Mouse (Mus musculus) liver, embryonic 11.5 days (tissue): ENCODE results near the gene Rgs7. TPM values are rescaled to one million over a fixed set of nuclear protein-coding genes. Genes with fewer than 3 reads are reported as not detected.

Source experiments
- ATAC-seq: fragments of 200-750 bp; cut with Nextera tagmentation; replicated peaks from 2 replicates; pipeline ENCODE4 v1.8.0; 2017; ENCODE audit warnings: moderate number of reproducible peaks, mild to moderate bottlenecking, moderate TSS enrichment, moderate library complexity; ENCODE audit not compliant: low FRiP score
- DNase-seq: peaks from one replicate; pipeline ENCODE4 v3.0.0-alpha.2; 2017; ENCODE audit warnings: low spot score
- H3K27ac ChIP-seq: fragments of 300-500 bp; sonication (generic); 2 replicates; pipeline ENCODE4 v1.5.1; 2014; ENCODE audit warnings: mild to moderate bottlenecking, low read depth, low read length, control low read depth
- H3K27me3 ChIP-seq: fragments of 300-500 bp; sonication (generic); replicated peaks from 2 replicates; pipeline ENCODE4 v1.6.1; 2014; ENCODE audit warnings: low read length, mixed read lengths; ENCODE audit not compliant: control insufficient read depth, insufficient read depth
- H3K36me3 ChIP-seq: fragments of 300-500 bp; sonication (generic); 2 replicates; pipeline ENCODE4 v1.6.1; 2014; ENCODE audit warnings: mild to moderate bottlenecking, low read length, moderate library complexity, mixed read lengths; ENCODE audit not compliant: control insufficient read depth, insufficient read depth
- H3K4me1 ChIP-seq: fragments of 300-500 bp; sonication (generic); replicated peaks from 2 replicates; pipeline ENCODE4 v1.6.1; 2014; ENCODE audit warnings: low read length, mixed read lengths; ENCODE audit not compliant: control insufficient read depth, insufficient read depth
- H3K4me2 ChIP-seq: fragments of 300-500 bp; sonication (generic); 2 replicates; pipeline ENCODE4 v1.6.1; 2014; ENCODE audit warnings: mild to moderate bottlenecking, control low read depth, moderate library complexity
- H3K4me3 ChIP-seq: fragments of 300-500 bp; sonication (generic); 2 replicates; pipeline ENCODE4 v1.5.1; 2014; ENCODE audit warnings: low read depth, low read length, control low read depth
- H3K9ac ChIP-seq: fragments of 300-500 bp; sonication (generic); 2 replicates; pipeline ENCODE4 v1.6.1; 2014; ENCODE audit warnings: low read depth, low read length, control low read depth
- H3K9me3 ChIP-seq: fragments of 300-500 bp; sonication (generic); 2 replicates; pipeline ENCODE4 v1.6.1; 2016; ENCODE audit warnings: low read length, inconsistent platforms, mixed read lengths; ENCODE audit not compliant: control insufficient read depth
- WGBS: fragments of 180-500 bp; shearing (Covaris S2); extraction: QIAGEN DNeasy Blood & Tissue Kit; methylation state at CpG from one replicate; pipeline ENCODE4 v1.1.7; 2014; 5-methylcytosine and 5-hydroxymethylcytosine counted together
- polyA plus RNA-seq: library from polyadenylated mRNA; unstranded; fragments of >200 nt; fragmentation: Nextera tagmentation; extraction: Ambion mirVana; gene quantifications from 2 replicates; pipeline ENCODE4 v1.2.1, GENCODE M21; 2014

Rgs7 gene
- polyA plus RNA-seq, 1 experiment from 2014 or later = 0.19 TPM

DNA sequence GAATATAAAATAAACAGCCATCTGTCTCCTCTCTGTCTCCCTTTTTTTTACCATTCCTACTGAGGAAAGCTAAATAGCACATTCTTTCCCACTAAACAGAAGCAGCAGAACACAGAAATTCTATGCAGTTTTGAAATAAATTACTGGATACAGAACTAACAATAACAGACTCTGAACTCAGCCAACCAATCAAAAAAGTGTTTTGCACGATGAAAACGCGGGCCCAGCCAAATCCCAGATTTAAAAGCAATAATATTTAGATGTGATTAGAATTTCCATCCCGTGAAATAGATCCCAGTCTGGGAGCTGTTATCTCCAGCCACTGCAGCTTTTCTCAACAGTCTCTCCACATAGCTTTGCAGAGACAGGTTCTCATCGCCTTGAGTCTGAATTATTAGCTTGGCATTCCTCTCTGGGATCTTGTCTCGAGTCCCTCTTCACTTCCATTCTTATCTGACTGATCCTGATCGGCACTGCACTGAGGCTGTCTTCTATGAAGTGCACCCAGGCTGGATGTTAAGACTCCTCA is 466.5 kb downstream of the Rgs7 start:
- DNase-seq (no peak), ATAC-seq (no peak)
- Histone ChIP-seq H3K4me3 (no peak overlapping the region), H3K36me3 (no peaks in the 10 kb centered on the region), H3K9ac (no peak overlapping the region), H3K27ac (no peak overlapping the region), H3K27me3 (no peaks in the 10 kb centered on the region), H3K9me3 (no peaks in the 10 kb centered on the region), H3K4me2 (no peak overlapping the region), H3K4me1 (no peaks in the 10 kb centered on the region)
- WGBS = 61% methylated on average over 7 of the region's 7 CpGs

GRCm38 (mm10) chr1:175024136-175024535 is 468.2 kb downstream of the Rgs7 start:
- no peak for DNase-seq
- Histone ChIP-seq H3K9ac (no peak overlapping the region), H3K4me1 (no peaks in the 10 kb centered on the region), H3K36me3 (no peaks in the 10 kb centered on the region), H3K27ac (no peak overlapping the region), H3K4me2 (no peak overlapping the region), H3K4me3 (no peak overlapping the region), H3K27me3 (no peaks in the 10 kb centered on the region), H3K9me3 (no peaks in the 10 kb centered on the region)
- 58% methylated on average over 1 of the region's 1 CpGs for WGBS
- no peak for ATAC-seq

Other genes starting within 250 kb of the Rgs7 start
- gene Kmo, start 127.9 kb upstream of the Rgs7 start, polyA plus RNA-seq = 1.7 and 1.9 TPM in 2 replicates
- gene Fh1, start 133.1 kb upstream of the Rgs7 start, polyA plus RNA-seq = 136 and 146 TPM in 2 replicates
- gene Opn3, start 200.3 kb upstream of the Rgs7 start, polyA plus RNA-seq = 4.0 and 4.3 TPM in 2 replicates
- 3.2 and 3.6 TPM in 2 replicates for gene Chml, start 200.4 kb upstream of the Rgs7 start, polyA plus RNA-seq
- gene Wdr64, start 206.1 kb upstream of the Rgs7 start, polyA plus RNA-seq = not detected in 2 replicates